Mouse (Mus musculus) limb, embryonic 10.5 days (tissue): Measurements from ENCODE around the gene Gsg1l. TPM values are rescaled to one million over a fixed set of nuclear protein-coding genes. Genes with fewer than 3 reads are reported as not detected.

Experiments used
- DNase-seq: peaks from one replicate; pipeline ENCODE4 v3.0.0-alpha.2; 2017; ENCODE audit warnings: low spot score
- H3K27ac ChIP-seq: fragments of 300-500 bp; sonication (generic); 2 replicates; pipeline ENCODE4 v1.5.1; 2016; ENCODE audit warnings: mild to moderate bottlenecking
- H3K27me3 ChIP-seq: fragments of 300-500 bp; sonication (generic); 2 replicates; pipeline ENCODE4 v1.6.1; 2016; ENCODE audit warnings: low read depth, mild to moderate bottlenecking; ENCODE audit not compliant: poor library complexity, severe bottlenecking
- H3K36me3 ChIP-seq: fragments of 300-500 bp; sonication (generic); 2 replicates; pipeline ENCODE4 v1.6.1; 2016; ENCODE audit warnings: mild to moderate bottlenecking, moderate library complexity
- H3K4me1 ChIP-seq: fragments of 300-500 bp; sonication (generic); 2 replicates; pipeline ENCODE4 v1.6.1; 2016
- H3K4me3 ChIP-seq: fragments of 300-500 bp; sonication (generic); 2 replicates; pipeline ENCODE4 v1.5.1; 2016; ENCODE audit warnings: mild to moderate bottlenecking, moderate library complexity
- H3K9me3 ChIP-seq: fragments of 300-500 bp; sonication (generic); replicated peaks from 2 replicates; pipeline ENCODE4 v1.6.1; 2016; ENCODE audit warnings: mild to moderate bottlenecking
- WGBS: fragments of 180-500 bp; shearing (Covaris S2); methylation state at CpG from one replicate; pipeline ENCODE4 v1.1.7; 2016; 5-methylcytosine and 5-hydroxymethylcytosine counted together
- polyA plus RNA-seq: library from polyadenylated mRNA; unstranded; fragments of >200 nt; fragmentation: Nextera tagmentation; extraction: Ambion mirVana; gene quantifications from 2 replicates; pipeline ENCODE4 v1.2.1, GENCODE M21; 2016

Gsg1l gene
- polyA plus RNA-seq, 1 experiment from 2014 or later = 0.61 TPM

GRCm38 (mm10) chr7:125958856-125959255 is 123.4 kb downstream of the Gsg1l start:
- Histone ChIP-seq H3K4me1 (peaks cover 40% of the 10 kb centered on the region), H3K36me3 (no peaks in the 10 kb centered on the region), H3K9me3 (no peaks in the 10 kb centered on the region), H3K27ac (0 out of 2 replicates have a peak overlapping the region, but pooled peaks have one; percentile 5), H3K27me3 (0 out of 2 replicates have a peak, but pooled peaks cover 13% of the 10 kb centered on the region), H3K4me3 (no peak overlapping the region)
- DNase-seq = no peak
- 88% methylated on average over 5 of the region's 5 CpGs for WGBS

DNA sequence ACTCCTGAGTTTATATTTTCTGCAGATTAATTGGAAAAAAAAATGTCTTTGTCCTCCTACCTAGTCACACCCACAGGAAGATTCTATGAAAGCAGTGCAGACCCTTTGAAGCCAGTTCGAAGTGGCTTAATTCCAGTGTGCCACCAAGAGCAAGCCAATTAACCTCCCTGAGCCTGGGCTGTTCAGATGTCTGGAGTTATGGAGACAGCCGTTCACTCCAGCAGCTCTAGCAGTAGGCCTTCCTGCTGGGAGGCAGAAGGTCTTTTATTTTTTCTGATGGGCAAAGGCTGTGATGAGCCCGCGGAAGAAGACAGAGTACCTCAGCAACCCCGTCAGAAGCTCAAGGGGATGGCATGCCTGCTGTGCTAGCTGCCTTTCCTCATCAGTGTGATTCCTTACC is 127.2 kb downstream of the Gsg1l start:
- 62% methylated on average over 5 of the region's 5 CpGs for WGBS
- H3K9me3 ChIP-seq = no peaks in the 10 kb centered on the region
- no peaks in the 10 kb centered on the region for H3K36me3 ChIP-seq
- peak overlapping the region; percentile 11; the same call in 1 of the 2 replicates for H3K27ac ChIP-seq
- no peak for DNase-seq
- 0 out of 2 replicates have a peak, but pooled peaks cover 13% of the 10 kb centered on the region for H3K27me3 ChIP-seq
- peaks cover 53% of the 10 kb centered on the region for H3K4me1 ChIP-seq
- H3K4me3 ChIP-seq = no peak overlapping the region

DNA sequence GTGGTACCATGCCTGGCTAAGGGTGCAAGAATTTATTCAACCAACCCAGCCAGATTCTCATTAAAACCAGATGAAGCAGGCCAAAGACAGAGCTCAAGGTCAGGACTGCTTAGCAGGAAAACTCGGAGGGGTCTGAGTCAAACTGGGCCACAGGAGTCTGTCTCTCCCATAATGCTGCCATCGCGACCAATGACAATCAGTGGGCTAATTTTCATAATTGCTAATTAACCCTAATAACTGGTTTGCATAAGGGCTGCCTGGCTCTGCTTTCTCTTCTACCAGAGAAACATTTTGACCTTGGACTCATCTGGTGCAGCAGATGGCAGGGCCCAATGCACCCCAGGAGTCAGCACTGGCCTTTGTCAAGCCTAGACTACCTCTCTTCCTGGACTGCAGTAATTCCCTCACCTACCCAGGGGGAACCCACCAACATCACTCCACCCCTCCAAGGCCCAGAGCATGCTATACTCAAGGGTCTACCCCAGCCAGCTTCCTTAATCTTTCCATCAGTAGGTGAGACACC is 127.8 kb downstream of the Gsg1l start:
- Histone ChIP-seq H3K9me3 (no peaks in the 10 kb centered on the region), H3K4me1 (peaks cover 53% of the 10 kb centered on the region), H3K27me3 (0 out of 2 replicates have a peak, but pooled peaks cover 13% of the 10 kb centered on the region), H3K36me3 (no peaks in the 10 kb centered on the region), H3K4me3 (no peak overlapping the region), H3K27ac (peak overlapping the region; percentile 11)
- 62% methylated on average over 3 of the region's 3 CpGs for WGBS
- no peak for DNase-seq

- peak overlapping the region; percentile 11 for H3K27ac ChIP-seq
- no peaks in the 10 kb centered on the region for H3K9me3 ChIP-seq
- no peaks in the 10 kb centered on the region for H3K36me3 ChIP-seq
- H3K4me1 ChIP-seq = peaks cover 49% of the 10 kb centered on the region
- DNase-seq = no peak
- H3K27me3 ChIP-seq = 0 out of 2 replicates have a peak, but pooled peaks cover 9% of the 10 kb centered on the region
- no peak overlapping the region for H3K4me3 ChIP-seq
- WGBS = 75% methylated on average over 6 of the region's 6 CpGs
Measured at GRCm38 (mm10) chr7:125953844-125954243, 128.4 kb downstream of the Gsg1l start.

DNA sequence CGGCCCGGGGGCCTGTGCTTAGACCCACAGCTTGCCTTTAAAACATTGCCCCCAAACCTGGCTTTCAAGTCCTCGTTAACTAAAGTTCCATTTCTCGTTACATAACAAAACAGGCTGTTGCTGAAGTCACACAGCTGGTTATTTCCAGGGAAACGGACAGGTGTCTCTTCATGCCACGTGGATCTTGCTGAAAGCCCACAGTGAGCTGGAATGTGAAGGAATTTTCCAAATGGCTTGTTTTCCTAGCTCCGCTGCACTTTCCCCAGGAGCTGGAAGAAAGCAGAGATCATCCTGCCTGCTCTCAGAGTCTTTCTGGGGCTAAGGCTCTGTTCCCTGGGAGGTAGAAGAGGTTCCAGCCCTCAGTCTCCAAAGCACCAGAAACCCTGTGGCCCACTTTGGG is 130.3 kb downstream of the Gsg1l start:
- H3K4me1 ChIP-seq = peaks cover 40% of the 10 kb centered on the region
- 72% methylated on average over 7 of the region's 7 CpGs for WGBS
- no peaks in the 10 kb centered on the region for H3K27me3 ChIP-seq
- H3K4me3 ChIP-seq = no peak overlapping the region
- no peaks in the 10 kb centered on the region for H3K36me3 ChIP-seq
- no peak for DNase-seq
- H3K27ac ChIP-seq = no peak overlapping the region
- no peaks in the 10 kb centered on the region for H3K9me3 ChIP-seq

- WGBS = 87% methylated on average over 4 of the region's 4 CpGs
- H3K4me3 ChIP-seq = no peak overlapping the region
- H3K4me1 ChIP-seq = peaks cover 20% of the 10 kb centered on the region
- no peaks in the 10 kb centered on the region for H3K9me3 ChIP-seq
- DNase-seq = no peak
- H3K27ac ChIP-seq = no peak overlapping the region
- H3K27me3 ChIP-seq = no peaks in the 10 kb centered on the region
- H3K36me3 ChIP-seq = no peaks in the 10 kb centered on the region
Measured at GRCm38 (mm10) chr7:125948973-125949372, 133.2 kb downstream of the Gsg1l start.

DNA sequence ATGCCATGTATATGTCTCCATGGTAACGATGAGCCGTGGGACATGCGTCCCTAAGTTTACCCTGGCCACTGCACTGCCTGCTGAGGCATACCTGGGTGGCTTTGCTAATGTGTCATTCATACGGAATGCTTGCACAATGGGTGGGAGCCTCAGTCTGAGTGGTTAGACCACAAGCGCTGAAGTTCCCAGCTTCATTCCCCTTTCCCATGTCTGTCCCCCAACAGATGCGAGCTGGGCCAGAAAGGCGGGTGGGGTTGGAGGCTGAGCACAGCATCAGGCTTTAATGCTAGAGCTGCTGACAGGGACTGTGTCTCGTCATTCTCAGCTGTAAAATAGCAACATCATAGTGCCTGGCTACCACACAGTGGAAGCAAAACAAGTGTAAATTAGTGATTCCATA is 136.3 kb downstream of the Gsg1l start:
- Histone ChIP-seq H3K27ac (no peak overlapping the region), H3K9me3 (no peaks in the 10 kb centered on the region), H3K4me1 (peaks cover 9% of the 10 kb centered on the region), H3K27me3 (no peaks in the 10 kb centered on the region), H3K36me3 (no peaks in the 10 kb centered on the region), H3K4me3 (no peak overlapping the region)
- WGBS = 72% methylated on average over 8 of the region's 8 CpGs
- DNase-seq = no peak

DNA sequence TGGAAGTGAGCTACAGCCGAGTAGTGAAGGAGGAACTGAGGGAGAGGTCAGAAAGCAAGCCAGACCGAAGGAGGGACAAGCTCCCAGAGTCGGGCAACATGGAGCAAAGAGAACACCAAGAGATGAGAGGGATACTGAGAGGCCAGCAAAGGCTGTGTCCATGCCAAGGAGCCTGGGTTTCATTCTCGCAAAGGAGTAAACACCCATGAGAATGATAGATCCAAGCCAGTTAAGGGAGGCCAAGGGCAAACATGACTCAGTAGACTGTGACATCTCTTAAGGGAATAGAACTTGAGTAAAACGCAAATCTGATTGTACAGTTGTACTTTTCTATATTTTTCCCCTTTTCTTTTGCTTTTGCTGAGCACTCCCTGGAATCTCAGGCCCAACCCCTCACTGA is 137.6 kb downstream of the Gsg1l start:
- 92% methylated on average over 5 of the region's 5 CpGs for WGBS
- Histone ChIP-seq H3K9me3 (no peaks in the 10 kb centered on the region), H3K4me1 (peaks cover 9% of the 10 kb centered on the region)

DNA sequence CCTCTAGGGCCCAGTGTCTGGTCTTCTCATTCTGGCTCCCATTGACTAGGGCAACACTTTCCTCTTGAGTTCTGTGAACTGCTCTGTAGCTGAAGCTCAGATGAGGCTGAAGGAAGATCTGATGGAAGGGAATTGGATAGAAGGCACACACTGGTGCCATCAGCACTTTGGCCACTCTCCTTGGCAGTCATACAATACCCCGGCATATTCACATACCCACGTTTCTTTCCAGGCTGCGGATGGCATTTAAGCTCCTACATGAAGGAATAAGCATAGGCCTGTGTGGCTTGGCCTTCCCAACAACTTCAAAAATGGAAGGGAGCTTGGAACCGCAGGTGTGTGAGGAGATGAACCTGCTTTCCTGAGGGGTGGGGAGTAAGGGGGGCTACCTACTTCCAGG is 138.7 kb downstream of the Gsg1l start:
- WGBS = 93% methylated on average over 4 of the region's 4 CpGs
- H3K27me3 ChIP-seq = no peaks in the 10 kb centered on the region
- DNase-seq = no peak
- H3K27ac ChIP-seq = no peak overlapping the region
- H3K36me3 ChIP-seq = no peaks in the 10 kb centered on the region
- peaks cover 9% of the 10 kb centered on the region for H3K4me1 ChIP-seq
- no peaks in the 10 kb centered on the region for H3K9me3 ChIP-seq
- no peak overlapping the region for H3K4me3 ChIP-seq

More for the DNA sequence above, 137.6 kb downstream of the Gsg1l start:
- H3K27me3 ChIP-seq = no peaks in the 10 kb centered on the region
- no peak overlapping the region for H3K27ac ChIP-seq
- no peak for DNase-seq
- no peak overlapping the region for H3K4me3 ChIP-seq
- H3K36me3 ChIP-seq = no peaks in the 10 kb centered on the region

GRCm38 (mm10) chr7:125942365-125943090 is 139.7 kb downstream of the Gsg1l start:
- no peaks in the 10 kb centered on the region for H3K36me3 ChIP-seq
- H3K27ac ChIP-seq = no peak overlapping the region
- no peak for DNase-seq
- H3K9me3 ChIP-seq = no peaks in the 10 kb centered on the region
- 85% methylated on average over 6 of the region's 6 CpGs for WGBS
- peaks cover 9% of the 10 kb centered on the region for H3K4me1 ChIP-seq
- no peaks in the 10 kb centered on the region for H3K27me3 ChIP-seq
- H3K4me3 ChIP-seq = no peak overlapping the region

- Histone ChIP-seq H3K4me3 (no peak overlapping the region), H3K4me1 (peaks cover 38% of the 10 kb centered on the region), H3K27me3 (peaks cover 24% of the 10 kb centered on the region; the same call in 1 of the 2 replicates), H3K27ac (peak overlapping the region; percentile 64; the same call in 1 of the 2 replicates), H3K36me3 (no peaks in the 10 kb centered on the region), H3K9me3 (no peaks in the 10 kb centered on the region)
- WGBS = 51% methylated on average over 2 of the region's 2 CpGs
- DNase-seq = no peak
Measured at GRCm38 (mm10) chr7:125934319-125934718, 147.9 kb downstream of the Gsg1l start.

- 26% methylated on average over 16 of the region's 16 CpGs for WGBS
- Histone ChIP-seq H3K27ac (peak overlapping the region; percentile 64; the same call in 1 of the 2 replicates), H3K9me3 (no peaks in the 10 kb centered on the region), H3K4me3 (no peak overlapping the region), H3K36me3 (no peaks in the 10 kb centered on the region), H3K4me1 (peaks cover 38% of the 10 kb centered on the region), H3K27me3 (peaks cover 24% of the 10 kb centered on the region; the same call in 1 of the 2 replicates)
- no peak for DNase-seq
Measured at GRCm38 (mm10) chr7:125933356-125934244, 148.6 kb downstream of the Gsg1l start.
